ENCODE assay signal across 9 mouse cellular contexts in the genomic region with DNA sequence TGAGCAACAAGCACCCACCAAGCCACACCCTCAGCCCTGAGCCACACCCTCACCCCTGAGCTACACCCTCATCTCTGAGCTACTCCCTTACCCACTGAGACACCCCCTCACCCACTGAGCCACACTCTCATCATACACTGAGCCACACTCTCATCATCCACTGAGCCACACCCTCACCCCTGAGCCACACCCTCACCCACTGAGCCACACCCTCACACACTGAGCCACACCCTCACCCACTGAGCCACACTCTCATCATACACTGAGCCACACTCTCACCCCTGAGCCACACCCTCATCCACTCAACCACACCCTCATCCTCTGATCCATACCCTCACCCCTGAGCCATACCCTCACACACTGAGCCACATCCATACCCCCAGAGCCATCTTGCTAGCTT. TPM values are rescaled to one million over a fixed set of nuclear protein-coding genes. Genes with fewer than 3 reads are reported as not detected.
DNase-seq lines count a peak whose midpoint lies in the region; ATAC-seq and TF ChIP-seq lines count a peak whose summit lies in the region.
"Had no signal": no experiment of that assay in that cellular context is flagged by ENCODE, and none has a peak within 500 bp of the region (broad histone marks: within the 10 kb centered on the region; RNA-seq: fewer than 3 reads in every experiment).

No protein-coding gene starts in this region.

- TF ChIP-seq CTCF in forebrain, postnatal 0 days (IDR thresholded peaks at IDR 0.05; ENCODE audit: low read depth): no peak

- peak; percentile 43 for ATAC-seq in forebrain, embryonic 13.5 days
- no peak for ATAC-seq in forebrain, postnatal 0 days
- ATAC-seq in midbrain, embryonic 12.5 days (ENCODE audit: low FRiP score, low read depth): peak; percentile 66
- ATAC-seq in limb, embryonic 15.5 days (ENCODE audit: insufficient number of reproducible peaks, low FRiP score, low TSS enrichment, low read depth): 0 out of 2 replicates have a peak, but pooled peaks have one; percentile 69
- ATAC-seq in stomach, embryonic 15.5 days (ENCODE audit: insufficient read depth, low FRiP score, low read depth): peak; percentile 56; the same call in 1 of the 2 replicates

- no peaks in the 10 kb centered on the region for H3K9me3 ChIP-seq in forebrain, embryonic 13.5 days (replicated peaks)
- H3K9me3 ChIP-seq in forebrain, postnatal 0 days (ENCODE audit: low read length): no peaks in the 10 kb centered on the region
- H3K9me3 ChIP-seq in midbrain, embryonic 12.5 days: no peaks in the 10 kb centered on the region
- H3K9me3 ChIP-seq in midbrain, embryonic 10.5 days (replicated peaks): no peaks in the 10 kb centered on the region
- no peaks in the 10 kb centered on the region for H3K9me3 ChIP-seq in limb, embryonic 15.5 days
- no peaks in the 10 kb centered on the region for H3K9me3 ChIP-seq in stomach, embryonic 15.5 days

- no peak overlapping the region for H3K27ac ChIP-seq in forebrain, embryonic 13.5 days
- no peak overlapping the region for H3K27ac ChIP-seq in forebrain, postnatal 0 days (ENCODE audit: low read depth, low read length)
- H3K27ac ChIP-seq in midbrain, embryonic 12.5 days (replicated peaks): no peak overlapping the region
- H3K27ac ChIP-seq in midbrain, embryonic 10.5 days (replicated peaks): no peak overlapping the region
- no peak overlapping the region for H3K27ac ChIP-seq in limb, embryonic 15.5 days
- no peak overlapping the region for H3K27ac ChIP-seq in stomach, embryonic 15.5 days

- intact Hi-C loops in left cerebral cortex, postnatal 4 days (cut with DNase I): no loop called here

- H3K9ac ChIP-seq in forebrain, embryonic 13.5 days: no peak overlapping the region
- H3K9ac ChIP-seq in forebrain, postnatal 0 days: no peak overlapping the region
- H3K9ac ChIP-seq in midbrain, embryonic 12.5 days (replicated peaks): no peak overlapping the region
- no peak overlapping the region for H3K9ac ChIP-seq in limb, embryonic 15.5 days
- H3K9ac ChIP-seq in stomach, embryonic 15.5 days: no peak overlapping the region

- no peaks in the 10 kb centered on the region for H3K4me1 ChIP-seq in forebrain, embryonic 13.5 days
- no peaks in the 10 kb centered on the region for H3K4me1 ChIP-seq in forebrain, postnatal 0 days (ENCODE audit: insufficient read depth)
- no peaks in the 10 kb centered on the region for H3K4me1 ChIP-seq in midbrain, embryonic 12.5 days
- no peaks in the 10 kb centered on the region for H3K4me1 ChIP-seq in midbrain, embryonic 10.5 days
- H3K4me1 ChIP-seq in limb, embryonic 15.5 days: no peaks in the 10 kb centered on the region
- no peaks in the 10 kb centered on the region for H3K4me1 ChIP-seq in stomach, embryonic 15.5 days

- no peak for DNase-seq in forebrain, postnatal 0 days
- DNase-seq in midbrain, embryonic 10.5 days (ENCODE audit: low spot score): no peak
- no peak for DNase-seq in cerebellum, adult 11-12 months
- no peak for DNase-seq in left cerebral cortex, postnatal 4 days
- DNase-seq: cerebellum, adult 9-10 months had no signal

- no peaks in the 10 kb centered on the region for H3K36me3 ChIP-seq in forebrain, embryonic 13.5 days (ENCODE audit: poor library complexity, severe bottlenecking)
- no peaks in the 10 kb centered on the region for H3K36me3 ChIP-seq in forebrain, postnatal 0 days (ENCODE audit: insufficient read depth)
- H3K36me3 ChIP-seq in midbrain, embryonic 12.5 days: no peaks in the 10 kb centered on the region
- no peaks in the 10 kb centered on the region for H3K36me3 ChIP-seq in midbrain, embryonic 10.5 days
- no peaks in the 10 kb centered on the region for H3K36me3 ChIP-seq in limb, embryonic 15.5 days
- no peaks in the 10 kb centered on the region for H3K36me3 ChIP-seq in stomach, embryonic 15.5 days

- no peaks in the 10 kb centered on the region for H3K27me3 ChIP-seq in forebrain, embryonic 13.5 days
- H3K27me3 ChIP-seq in forebrain, postnatal 0 days (ENCODE audit: insufficient read depth, low read length): no peaks in the 10 kb centered on the region
- no peaks in the 10 kb centered on the region for H3K27me3 ChIP-seq in midbrain, embryonic 12.5 days
- no peaks in the 10 kb centered on the region for H3K27me3 ChIP-seq in midbrain, embryonic 10.5 days (ENCODE audit: low read depth, poor library complexity, severe bottlenecking)
- H3K27me3 ChIP-seq in limb, embryonic 15.5 days: no peaks in the 10 kb centered on the region
- no peaks in the 10 kb centered on the region for H3K27me3 ChIP-seq in stomach, embryonic 15.5 days (replicated peaks)

- H3K4me3 ChIP-seq in forebrain, embryonic 13.5 days: no peak overlapping the region
- no peak overlapping the region for H3K4me3 ChIP-seq in forebrain, postnatal 0 days (ENCODE audit: low read depth, low read length)
- no peak overlapping the region for H3K4me3 ChIP-seq in midbrain, embryonic 12.5 days
- H3K4me3 ChIP-seq in midbrain, embryonic 10.5 days: no peak overlapping the region
- H3K4me3 ChIP-seq in limb, embryonic 15.5 days: no peak overlapping the region
- no peak overlapping the region for H3K4me3 ChIP-seq in stomach, embryonic 15.5 days (replicated peaks)

- no peak overlapping the region for H3K4me2 ChIP-seq in forebrain, embryonic 13.5 days
- no peak overlapping the region for H3K4me2 ChIP-seq in forebrain, postnatal 0 days (ENCODE audit: low read depth)
- no peak overlapping the region for H3K4me2 ChIP-seq in midbrain, embryonic 12.5 days (replicated peaks)
- H3K4me2 ChIP-seq in limb, embryonic 15.5 days: no peak overlapping the region
- H3K4me2 ChIP-seq in stomach, embryonic 15.5 days: no peak overlapping the region

RNA-seq across cellular contexts. Expression of a gene that starts 31.4 kb away (rescaled TPM):
- 13.3 and 14.1 TPM in 2 replicates for polyA plus RNA-seq in forebrain, embryonic 13.5 days (2015; fragmentation: Nextera tagmentation; extraction: Ambion mirVana)
- total RNA-seq in forebrain, postnatal 0 days (2014; rRNA removed): 13.8 and 13.9 TPM in 2 replicates
- polyA plus RNA-seq in forebrain, postnatal 0 days (2015; fragmentation: Nextera tagmentation; extraction: Ambion mirVana): 8.1 and 8.5 TPM in 2 replicates
- 15.3 and 17.1 TPM in 2 replicates for polyA plus RNA-seq in midbrain, embryonic 12.5 days (2016; fragmentation: Nextera tagmentation; extraction: Ambion mirVana)
- 18.7 and 21.0 TPM in 2 replicates for polyA plus RNA-seq in midbrain, embryonic 10.5 days (2016; fragmentation: Nextera tagmentation; extraction: Ambion mirVana)
- 11.2 and 11.3 TPM in 2 replicates for polyA plus RNA-seq in limb, embryonic 15.5 days (2015; fragmentation: Nextera tagmentation; extraction: Ambion mirVana)
- 11.1 and 11.5 TPM in 2 replicates for polyA plus RNA-seq in stomach, embryonic 15.5 days (2015; fragmentation: Nextera tagmentation; extraction: Ambion mirVana)
- total RNA-seq in left cerebral cortex, postnatal 4 days (2021): 1 to 10 TPM; 6.4 to 9.4 TPM

RNA-seq across cellular contexts. Expression of a gene that starts 31.8 kb away (rescaled TPM):
- polyA plus RNA-seq in forebrain, embryonic 13.5 days (2015; fragmentation: Nextera tagmentation; extraction: Ambion mirVana): 11.5 and 14.3 TPM in 2 replicates
- 11.6 and 15.0 TPM in 2 replicates for total RNA-seq in forebrain, postnatal 0 days (2014; rRNA removed)
- polyA plus RNA-seq in forebrain, postnatal 0 days (2015; fragmentation: Nextera tagmentation; extraction: Ambion mirVana): 11.5 and 13.9 TPM in 2 replicates
- polyA plus RNA-seq in midbrain, embryonic 12.5 days (2016; fragmentation: Nextera tagmentation; extraction: Ambion mirVana): 15.1 and 17.4 TPM in 2 replicates
- 19.5 and 21.2 TPM in 2 replicates for polyA plus RNA-seq in midbrain, embryonic 10.5 days (2016; fragmentation: Nextera tagmentation; extraction: Ambion mirVana)
- polyA plus RNA-seq in limb, embryonic 15.5 days (2015; fragmentation: Nextera tagmentation; extraction: Ambion mirVana): 13.8 and 14.2 TPM in 2 replicates
- polyA plus RNA-seq in stomach, embryonic 15.5 days (2015; fragmentation: Nextera tagmentation; extraction: Ambion mirVana): 15.8 and 18.3 TPM in 2 replicates
- total RNA-seq in left cerebral cortex, postnatal 4 days (2021): 10 to 100 TPM in 1 of 2 experiments, 1 to 10 TPM in 1; 8.6 to 10.9 TPM

RNA-seq across cellular contexts. Expression of a gene that starts 35.4 kb away (rescaled TPM):
- 0.70 and 0.79 TPM in 2 replicates for polyA plus RNA-seq in forebrain, embryonic 13.5 days (2015; fragmentation: Nextera tagmentation; extraction: Ambion mirVana)
- total RNA-seq in forebrain, postnatal 0 days (2014; rRNA removed): 3.4 and 3.5 TPM in 2 replicates
- 1.9 and 2.7 TPM in 2 replicates for polyA plus RNA-seq in forebrain, postnatal 0 days (2015; fragmentation: Nextera tagmentation; extraction: Ambion mirVana)
- 0.77 and 1.7 TPM in 2 replicates for polyA plus RNA-seq in midbrain, embryonic 12.5 days (2016; fragmentation: Nextera tagmentation; extraction: Ambion mirVana)
- 0.58 and 0.76 TPM in 2 replicates for polyA plus RNA-seq in midbrain, embryonic 10.5 days (2016; fragmentation: Nextera tagmentation; extraction: Ambion mirVana)
- polyA plus RNA-seq in limb, embryonic 15.5 days (2015; fragmentation: Nextera tagmentation; extraction: Ambion mirVana): 0.09 TPM in 2 replicates
- polyA plus RNA-seq in stomach, embryonic 15.5 days (2015; fragmentation: Nextera tagmentation; extraction: Ambion mirVana): 0.10 and 0.14 TPM in 2 replicates
- total RNA-seq in left cerebral cortex, postnatal 4 days (2021): 1 to 10 TPM; 3.4 to 5.0 TPM
